Mouse (Mus musculus) thymus, postnatal 36 days (tissue): ENCODE measurements around the gene Cplx2.

Source experiments
- DNase-seq, 2 experiments: peaks; one replicate each; pipeline ENCODE4 v3.0.0; 2022; ENCODE audit warnings: mixed read lengths in 2 of 2

Gene Cplx2

DNA sequence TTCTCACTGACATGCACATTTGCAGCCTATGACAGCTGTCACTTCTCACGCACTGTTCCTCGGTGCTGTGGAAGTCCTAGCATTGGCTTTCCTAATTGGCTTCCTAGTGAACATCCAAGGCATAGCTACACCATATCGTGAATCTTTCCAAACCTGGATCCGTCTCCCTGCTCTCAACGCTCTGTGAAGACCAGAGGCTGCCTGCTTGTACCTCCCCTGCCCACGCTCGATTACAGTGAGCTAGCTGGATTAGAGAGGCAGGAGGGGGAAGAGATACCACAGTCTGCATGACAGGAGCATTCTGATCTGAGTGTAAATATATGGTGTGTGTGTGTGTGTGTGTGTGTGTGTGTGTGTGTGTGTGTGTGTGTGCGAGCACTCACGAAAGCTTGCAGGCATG lies 3.0 kb upstream of the Cplx2 start:
- DNase-seq = no peak

DNA sequence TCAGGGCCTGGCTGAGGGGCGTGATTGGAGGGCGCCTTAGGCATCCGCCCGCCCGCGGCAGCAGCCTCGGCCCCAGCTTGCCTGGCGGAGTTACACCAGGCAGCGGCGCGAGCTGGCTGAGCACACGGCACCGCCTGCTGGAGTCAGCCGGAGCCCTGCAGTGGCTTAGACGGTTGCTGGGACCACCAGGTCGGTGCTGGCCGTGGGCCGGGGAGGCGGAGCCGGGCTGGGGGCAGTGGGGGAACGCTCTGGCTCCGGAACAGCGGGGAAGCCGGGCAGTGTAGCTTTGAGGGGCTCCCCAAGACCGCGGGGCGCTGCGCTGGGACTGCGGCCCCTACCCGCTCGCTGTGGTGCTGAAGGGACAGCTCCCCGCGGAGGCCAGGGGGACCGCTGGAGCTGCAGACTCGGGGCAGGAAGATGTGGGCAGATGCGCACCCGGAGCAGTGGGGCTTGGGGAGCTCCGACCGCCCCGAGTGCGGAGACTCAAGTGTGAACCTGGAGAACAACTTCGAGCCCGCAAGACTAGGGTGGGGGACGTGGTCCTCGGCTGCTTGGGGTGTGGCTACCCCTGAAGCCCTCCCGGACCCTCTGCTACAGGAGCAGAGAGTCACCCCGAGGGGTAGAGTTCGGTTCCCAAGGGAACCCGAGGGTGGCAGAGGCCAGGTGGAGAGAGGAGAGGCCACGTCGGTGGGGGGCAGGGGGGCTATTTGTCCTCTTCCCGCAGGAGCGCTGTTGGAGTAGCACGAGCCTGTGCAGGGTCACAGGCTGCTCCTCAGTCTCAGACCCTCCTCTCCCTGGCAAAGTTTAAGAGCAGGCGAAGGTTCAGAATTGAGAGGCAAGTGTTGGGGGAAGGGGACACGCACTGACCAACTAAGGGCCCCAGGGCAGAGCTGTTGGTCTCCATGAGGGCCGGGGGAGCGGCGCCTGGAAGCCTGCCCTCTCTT lies 510 bp downstream of the Cplx2 start:
- peak; percentile 79 to 81 for DNase-seq

DNA sequence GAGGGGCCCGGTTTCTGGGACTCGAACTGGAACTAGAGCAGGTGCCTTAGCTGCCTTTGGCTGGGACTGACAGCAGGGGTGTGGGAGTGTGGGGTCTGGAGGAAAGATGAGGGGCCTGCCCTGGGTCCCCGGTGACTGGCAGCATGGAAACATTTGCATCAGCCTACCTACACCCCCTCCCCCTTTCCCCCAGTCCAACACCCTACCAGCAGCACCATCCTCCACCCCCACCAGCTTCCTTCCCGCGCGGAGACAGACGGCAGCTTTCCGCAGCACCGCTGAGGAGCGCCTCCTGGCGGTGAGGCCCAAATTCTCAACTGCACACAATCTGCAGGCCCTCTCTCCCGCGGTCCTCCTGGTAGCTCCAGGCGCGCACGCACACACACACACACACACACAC lies 1.5 kb downstream of the Cplx2 start:
- DNase-seq = peak; percentile 54 to 62

DNA sequence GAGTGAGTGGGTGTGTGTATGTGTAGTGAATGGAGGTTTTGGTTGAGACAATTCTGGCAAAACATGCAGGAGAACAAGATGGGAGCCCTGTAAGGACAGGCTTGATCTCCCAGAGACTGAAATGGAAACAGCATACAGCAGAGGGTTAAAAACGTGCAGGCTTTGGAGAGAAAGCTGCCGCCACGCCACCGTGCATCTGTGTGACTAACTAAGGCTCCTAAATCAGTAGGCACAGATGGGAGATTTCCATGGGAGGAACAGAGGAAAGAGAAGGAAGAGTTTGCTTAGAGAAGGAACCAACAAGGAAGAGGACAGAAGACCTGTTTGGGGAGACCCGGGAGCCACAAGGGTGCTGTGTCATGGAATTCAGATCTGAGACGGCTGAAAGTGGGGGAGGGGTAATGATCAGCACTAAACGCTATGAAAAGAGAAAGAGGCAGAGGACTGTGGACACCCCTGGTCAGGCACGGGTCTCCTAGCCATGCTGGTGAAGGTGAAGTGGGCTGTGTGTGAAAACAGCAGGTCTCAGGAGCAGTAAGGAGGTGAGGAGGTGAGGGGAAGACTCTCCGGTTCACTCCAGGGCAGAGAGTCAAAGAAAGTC lies 3.1 kb downstream of the Cplx2 start:
- no peak for DNase-seq

DNA sequence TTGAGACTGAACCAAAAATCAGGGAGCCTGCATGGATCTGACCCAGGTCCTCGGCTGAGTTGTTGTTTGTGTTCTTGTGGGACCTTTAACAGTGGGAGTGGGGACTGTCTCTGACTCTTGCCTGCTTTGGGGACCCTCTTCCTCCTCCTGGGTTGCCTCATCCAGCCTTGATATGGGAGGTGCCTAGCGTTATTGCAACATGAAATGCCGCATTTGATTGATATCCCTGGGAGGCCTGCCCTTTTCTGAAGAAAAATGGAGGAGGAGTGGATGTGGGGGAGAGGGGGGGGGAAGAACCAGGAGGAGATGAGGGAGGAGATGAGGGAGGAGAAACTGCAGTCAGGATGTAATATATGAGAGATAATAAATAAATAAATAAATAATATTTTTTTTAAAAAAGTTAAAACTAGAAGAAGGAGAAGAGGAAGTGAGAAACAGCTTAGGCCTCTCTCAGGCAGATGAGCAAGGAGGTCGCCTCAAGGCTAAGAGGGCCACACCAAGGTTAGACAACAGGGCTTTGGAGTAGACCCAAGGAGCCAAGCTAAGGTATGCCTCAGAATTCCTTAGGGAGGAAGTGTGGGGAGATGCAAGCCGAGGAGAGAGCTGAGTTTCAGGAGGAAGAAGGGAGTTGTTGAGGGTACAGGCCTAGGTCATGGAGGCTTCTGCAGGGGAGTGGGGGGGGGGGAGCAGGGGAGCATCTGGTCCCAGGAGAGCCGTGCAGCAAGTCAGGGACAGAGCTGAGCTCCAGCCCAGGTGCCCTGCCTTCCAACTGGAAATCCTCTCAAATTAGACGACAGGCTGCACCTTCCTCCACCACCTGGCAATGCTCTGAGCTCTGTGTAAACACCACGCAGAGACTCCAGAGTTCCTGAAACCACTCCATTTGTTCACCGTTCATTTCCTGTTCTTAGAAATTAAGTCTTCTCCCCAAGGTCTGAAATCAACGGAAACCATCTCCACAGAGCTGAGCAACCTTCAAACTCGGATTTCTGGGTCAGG lies 4.6 kb downstream of the Cplx2 start:
- no peak for DNase-seq

DNA sequence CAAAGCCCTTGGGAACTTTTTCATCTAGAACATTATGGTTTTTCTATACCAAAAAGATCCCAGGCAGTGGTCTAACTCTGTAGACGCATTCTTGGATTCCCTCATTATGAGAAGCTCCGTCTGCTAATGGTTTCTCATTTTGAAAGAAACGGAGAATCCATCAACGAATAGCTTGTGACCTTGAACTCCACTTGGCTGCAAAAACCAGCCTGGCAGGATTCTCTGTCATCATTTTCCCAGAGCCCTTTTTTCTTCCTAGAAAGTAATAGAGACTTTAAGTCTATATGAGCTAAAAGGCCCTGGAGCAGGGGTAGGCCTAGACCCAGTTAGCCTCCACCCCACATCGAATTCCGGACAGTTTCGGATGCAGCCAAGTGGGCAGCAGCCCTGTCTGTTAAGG lies 5.6 kb downstream of the Cplx2 start:
- DNase-seq = no peak

DNA sequence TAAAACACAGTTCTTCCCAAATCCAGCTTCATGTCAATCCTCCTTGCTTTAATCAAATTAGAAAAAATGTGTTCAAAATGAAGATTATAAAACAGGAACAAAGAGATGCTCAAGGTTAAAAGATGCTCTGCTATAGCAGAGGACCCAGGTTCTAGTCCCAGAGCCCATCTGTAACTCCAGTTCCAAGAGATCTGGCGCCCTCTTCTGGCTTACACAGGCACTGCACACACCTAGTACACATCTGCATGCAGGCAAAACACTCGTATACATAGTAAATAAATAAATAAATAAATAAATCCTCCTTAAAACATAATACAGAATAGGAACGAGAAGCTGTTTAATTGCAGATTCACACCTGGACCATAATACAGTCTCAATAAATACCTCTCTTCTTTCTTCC lies 6.9 kb downstream of the Cplx2 start:
- peak in 1 of 2 experiments; percentile 25 for DNase-seq

DNA sequence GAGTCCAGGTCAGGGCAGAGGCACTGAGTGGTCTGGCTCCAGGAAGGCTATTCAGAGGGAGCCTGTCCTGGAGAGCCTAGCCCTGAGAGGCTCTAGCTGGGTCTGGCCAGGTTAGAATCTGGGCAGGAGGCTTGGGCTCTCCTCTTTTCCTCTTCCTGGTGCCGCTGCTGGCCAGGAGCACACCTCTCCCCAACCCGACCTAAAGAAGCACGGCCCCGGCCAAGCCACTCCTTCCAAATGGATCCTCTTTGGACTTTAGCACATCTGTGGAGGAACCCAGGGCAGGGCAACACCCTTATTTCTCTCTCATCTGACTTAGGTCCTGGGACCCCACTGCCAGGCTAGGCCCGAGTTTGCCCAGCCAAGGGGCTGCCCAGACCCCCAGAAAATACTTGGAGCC lies 9.3 kb downstream of the Cplx2 start:
- no peak for DNase-seq

DNA sequence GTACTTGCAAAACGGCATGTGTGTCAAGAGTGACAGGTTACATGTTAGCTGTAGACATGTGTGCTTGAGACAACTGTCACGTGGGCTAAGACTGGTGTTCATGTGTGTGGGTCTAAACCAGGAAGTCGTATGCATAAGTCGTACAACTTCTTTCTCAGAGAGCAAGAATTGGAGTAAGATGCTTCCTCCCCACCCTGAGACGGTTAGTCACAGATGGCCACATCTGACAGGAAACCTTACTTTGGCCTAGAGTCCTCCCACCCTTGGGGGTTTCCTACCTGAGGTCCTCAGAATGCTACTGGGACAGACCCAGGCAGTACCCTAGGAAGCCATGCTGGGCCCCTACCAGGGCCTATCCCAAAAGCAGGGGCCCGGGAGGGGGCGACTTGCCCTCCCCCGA lies 10.2 kb downstream of the Cplx2 start:
- no peak for DNase-seq

DNA sequence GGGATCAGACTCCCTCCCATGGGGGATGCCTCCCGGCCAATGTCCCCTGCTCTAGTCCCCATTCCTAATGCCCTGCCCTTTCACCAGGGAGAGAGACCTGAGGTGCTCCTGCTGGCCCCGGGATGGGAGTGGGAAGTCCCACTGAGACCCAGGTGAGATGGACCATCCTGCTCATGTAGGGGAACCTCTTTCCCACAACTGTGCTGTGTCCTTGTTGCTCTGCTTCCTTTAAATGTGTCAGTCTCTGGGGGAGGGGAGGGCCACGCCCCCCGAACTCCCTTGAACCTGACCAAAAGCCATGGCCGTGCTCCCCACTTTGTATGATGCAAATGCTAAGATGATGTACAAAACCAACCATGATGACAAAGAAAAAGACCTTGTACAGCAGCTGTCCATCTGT lies 12.4 kb downstream of the Cplx2 start:
- DNase-seq = no peak

DNA sequence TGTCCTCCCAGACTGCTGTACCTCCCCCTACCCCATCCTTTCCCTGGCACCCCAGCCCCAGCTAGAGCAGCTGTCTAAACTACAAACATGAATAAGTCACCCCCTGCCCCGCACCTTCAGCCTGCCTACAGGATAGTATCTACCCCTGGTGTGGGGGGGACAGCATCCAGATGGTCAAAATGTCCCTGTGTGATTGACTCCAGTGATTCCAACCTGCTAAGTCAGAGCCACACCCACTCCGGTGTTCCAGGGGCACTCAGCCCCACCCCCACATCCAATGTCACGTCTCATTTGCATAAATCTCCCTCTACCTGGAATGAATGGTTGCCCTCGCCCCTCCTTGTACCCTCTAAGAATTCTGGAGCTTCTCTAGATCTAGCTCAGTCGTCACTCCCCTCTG lies 13.4 kb downstream of the Cplx2 start:
- DNase-seq = no peak

DNA sequence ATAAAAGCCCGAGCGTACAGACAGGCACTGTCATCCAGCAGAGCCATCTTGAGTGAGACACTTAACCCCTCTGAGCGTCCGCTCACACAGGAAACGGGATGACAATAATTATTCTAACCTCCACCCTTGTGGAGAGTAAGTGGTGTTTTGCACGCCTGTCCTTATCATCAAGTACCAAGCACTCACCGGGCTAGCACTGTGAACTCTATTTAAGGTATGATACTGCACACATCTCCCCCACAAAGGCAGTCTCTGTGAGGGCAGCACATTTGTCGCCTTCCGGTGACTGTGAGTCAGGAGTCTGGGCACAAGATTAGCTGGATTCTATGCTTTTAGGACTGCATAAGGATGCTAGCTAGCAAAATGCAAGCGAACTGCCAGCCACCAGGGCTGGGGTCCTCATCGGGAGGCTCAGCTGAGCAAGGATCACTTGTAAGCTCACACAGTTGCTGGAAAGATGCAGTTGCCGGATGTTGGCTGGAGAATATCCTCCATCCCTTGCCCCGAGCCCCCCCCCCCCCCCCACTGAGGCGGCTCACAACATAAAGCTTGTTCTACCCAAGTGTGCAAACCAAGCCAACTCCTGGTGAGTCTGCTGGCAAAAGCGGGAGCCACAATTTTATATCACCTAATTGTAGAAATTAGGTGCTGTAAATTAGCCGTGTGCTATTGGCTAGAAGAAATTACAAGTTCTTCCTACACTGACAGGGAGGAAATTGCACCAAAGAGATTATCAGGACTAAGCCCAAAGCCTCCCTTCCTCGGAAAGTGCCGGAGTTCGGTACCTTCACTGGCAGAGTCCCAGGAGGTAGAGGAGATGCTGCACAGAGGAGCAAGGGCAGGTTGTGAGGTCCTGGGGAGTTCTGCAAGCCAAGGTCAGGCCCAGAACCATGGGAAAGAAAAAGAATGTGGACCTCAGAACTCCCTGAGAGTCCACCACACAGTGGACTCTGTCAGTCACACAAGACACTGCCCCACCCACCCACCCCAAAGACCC lies 14.2 kb downstream of the Cplx2 start:
- no peak for DNase-seq

DNA sequence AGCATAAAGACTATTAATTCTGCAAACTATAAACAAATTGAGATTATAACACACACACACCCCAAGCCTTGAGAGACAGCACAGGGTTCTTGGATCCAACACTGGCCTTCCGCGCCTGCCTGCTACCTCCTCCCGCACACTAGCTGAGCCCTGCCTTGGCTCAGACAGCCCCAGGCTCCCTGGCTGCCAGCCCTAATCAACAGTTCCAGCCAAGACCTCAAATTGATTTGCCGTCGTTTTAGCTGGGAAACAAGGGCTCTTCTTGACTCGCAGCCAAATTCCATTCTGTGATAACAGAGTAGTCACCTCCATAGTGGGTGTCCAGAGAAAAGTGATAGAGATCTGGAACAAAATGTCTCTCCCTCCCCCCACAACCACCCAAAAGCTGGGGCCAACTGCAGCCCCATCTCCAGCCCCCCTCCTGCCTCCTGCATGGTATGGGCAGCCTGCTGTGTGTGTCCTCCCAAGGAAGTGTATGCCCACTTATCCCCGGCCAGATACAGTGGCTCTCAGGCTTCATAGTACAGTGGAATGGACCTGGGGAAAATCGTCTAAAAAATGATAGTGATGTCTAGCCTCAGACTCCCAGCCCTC lies 18.9 kb downstream of the Cplx2 start:
- no peak for DNase-seq

DNA sequence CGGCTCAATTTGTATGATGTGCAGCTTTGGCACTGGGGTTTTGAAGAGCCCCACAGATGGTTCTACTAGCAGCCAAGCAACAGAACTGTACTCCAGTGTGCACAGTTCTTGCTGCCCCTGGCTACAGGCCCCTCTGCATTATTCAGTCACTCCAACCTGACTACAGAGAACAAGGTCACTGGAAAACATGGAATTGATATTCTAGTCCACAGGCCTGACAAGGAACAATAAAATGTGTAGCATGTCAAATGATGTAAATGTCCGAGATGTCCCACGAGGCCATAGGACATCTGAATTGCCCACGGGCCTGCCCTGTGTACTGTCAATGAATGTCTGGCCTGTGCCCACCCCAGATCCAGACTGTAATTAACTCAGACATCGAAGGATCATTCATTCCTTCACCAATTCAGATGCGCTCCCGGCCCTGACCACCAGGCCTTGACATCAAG lies 19.4 kb downstream of the Cplx2 start:
- no peak for DNase-seq

DNA sequence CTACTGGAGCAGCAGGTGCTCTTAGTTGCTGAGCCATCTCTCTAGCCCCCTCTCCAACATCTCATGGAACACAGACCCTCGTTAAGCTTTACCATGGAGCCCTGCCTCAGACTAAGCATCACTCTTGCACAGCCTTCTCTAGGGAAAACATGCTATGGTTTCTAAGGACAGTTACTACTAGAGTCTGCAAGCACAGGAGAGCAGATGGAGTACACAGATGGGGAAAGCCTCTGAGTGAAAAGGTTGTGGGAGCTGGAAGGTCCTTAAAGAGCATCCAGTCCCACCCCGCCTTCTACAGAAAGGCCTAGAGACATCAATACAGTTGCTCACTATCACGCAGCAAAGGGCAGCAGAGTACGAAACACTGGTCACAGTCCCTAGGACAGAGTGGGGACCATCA lies 20.2 kb downstream of the Cplx2 start:
- no peak for DNase-seq

DNA sequence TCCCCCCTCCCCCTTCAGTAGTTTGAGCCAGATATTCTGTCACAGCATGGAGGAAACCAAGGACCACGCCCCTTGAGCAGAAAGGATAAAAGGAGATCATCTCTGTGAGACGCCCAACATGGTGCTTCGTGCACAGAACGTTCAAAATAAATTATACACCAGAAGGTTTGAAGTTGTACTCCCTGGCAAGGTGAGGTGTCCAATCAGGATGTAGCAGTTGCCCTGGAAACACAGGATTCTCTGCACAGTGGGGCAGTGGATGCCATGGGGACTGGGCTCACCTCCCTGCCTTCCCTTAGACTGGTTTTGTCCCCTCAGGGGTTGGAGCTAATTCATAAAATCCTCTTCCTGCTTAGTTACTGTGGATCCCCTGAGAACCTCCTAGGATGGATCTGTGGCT lies 25.9 kb downstream of the Cplx2 start:
- DNase-seq = no peak

DNA sequence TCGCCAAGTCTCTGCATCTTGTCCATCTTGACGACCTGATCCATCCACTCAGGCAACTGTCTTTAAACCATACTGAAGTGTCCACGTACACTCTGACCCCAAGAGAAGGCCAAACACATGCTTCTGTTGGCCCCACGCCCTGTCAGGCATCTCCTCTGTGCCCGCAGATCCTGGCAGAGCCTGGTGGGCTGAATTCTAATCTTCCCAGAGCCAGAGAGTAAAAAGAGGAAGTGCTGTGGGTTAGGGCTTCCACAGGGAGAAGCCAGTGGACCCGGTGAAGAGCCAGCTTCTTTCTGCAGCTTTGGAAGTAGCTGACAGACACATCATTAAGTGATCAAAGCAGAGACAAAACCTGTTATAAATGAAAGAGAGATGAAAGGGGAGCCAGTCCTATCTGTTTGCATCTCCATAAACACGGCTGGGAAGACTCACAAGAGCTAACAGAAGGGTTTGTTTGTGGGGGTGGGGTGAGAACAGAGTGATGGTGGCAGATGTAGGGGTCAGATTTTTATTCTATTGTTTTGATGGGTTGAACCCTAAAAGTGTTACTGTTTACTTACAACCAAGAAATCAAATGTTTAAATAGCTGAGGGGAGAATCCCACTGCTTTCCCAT lies 29.5 kb downstream of the Cplx2 start:
- DNase-seq = no peak

DNA sequence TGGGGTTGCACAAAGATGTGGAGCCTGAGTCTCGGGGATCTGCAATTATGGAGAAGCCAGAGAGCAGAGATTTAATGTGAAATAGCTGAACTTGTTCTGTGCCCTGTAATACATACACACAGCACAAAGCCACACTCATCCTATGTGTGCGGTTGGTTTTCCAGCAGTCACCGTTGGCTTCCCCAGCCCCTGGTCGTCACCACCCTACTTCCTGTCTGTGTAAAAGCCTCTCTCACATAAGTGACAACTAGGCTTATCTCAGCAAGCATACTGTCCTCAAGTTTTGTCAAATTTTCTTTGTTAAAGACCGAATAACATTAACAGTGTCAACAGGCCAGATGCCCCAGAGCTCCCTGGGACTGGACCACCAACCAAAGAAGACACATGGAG lies 30.0 kb downstream of the Cplx2 start:
- DNase-seq = no peak

DNA sequence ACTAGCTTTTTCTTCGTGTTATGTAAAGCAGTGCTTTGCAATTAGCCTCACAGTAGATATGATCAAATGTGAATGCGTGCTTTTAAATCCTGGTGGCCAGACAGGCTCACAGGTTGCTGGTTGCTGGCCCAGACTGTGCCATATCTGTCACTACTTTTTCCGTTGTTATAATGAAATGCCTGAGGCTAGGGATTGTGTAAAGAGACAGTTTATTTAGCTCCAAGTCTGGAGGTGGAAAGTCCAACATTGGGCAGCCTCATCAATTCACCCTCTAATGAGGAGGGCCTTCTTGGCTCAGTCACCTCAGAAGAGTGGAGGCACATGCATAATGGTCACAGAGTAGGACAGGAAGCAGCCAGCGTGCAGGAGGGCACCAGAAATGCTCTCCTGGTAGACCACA lies 31.2 kb downstream of the Cplx2 start:
- DNase-seq = no peak

DNA sequence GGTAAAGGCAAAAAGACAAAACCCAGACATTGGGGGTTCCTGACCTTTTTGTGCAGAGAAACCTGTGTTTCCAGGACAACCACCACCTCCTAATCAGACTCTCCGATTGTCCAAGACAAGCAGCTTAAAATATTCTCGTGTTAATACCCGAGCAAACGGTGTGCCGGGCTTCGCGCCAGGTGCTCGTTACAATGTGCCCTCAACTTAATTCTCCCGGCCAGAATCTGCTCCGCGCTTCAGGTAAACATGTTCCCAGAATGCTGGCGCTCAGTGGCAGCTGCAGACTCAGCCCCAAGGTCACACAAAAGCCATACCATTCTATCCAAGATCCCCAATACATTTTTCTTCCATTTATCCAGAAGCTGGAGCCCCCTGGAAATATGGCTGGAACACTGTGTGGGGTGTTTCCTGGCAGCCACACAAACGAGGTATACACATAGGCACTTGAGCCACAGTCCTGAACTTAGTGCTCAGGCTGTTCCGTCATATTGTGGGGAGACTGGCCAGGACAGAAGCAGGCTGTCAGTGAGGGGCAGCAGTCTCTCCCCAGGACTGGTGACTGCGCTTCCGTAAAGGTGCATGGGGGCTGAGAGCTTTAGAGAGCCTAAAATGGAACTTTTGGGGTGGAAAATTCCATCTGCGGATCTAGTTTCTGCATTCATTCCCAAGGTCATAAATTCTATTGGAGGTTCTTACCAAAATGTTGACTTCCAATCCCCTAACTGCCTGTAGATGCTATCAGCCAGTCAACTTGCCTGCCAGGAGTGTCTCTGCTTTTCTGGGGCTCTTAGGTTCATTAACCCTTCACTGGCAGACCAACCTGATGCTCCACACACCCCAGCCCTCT lies 32.3 kb downstream of the Cplx2 start:
- no peak for DNase-seq
